Mouse (Mus musculus) CH12F3 (cell line): ENCODE results near the gene Icam1.

Source experiments
- in situ Hi-C: fragments of 300-500 bp; cut with MboI; formaldehyde crosslinking; loops from 2 replicates; pipeline ENCODE4 v1.14.3; 2020; ENCODE audit warnings: low sequenced_read_pairs

Icam1 gene

GRCm38 (mm10) chr9:21021363-21021762 lies 5.6 kb downstream of the Icam1 start:
- in situ Hi-C loops: loop anchor here (5.0 kb wide), 1 partner anchor 121 kb away; no protein-coding TSS in a partner anchor

DNA sequence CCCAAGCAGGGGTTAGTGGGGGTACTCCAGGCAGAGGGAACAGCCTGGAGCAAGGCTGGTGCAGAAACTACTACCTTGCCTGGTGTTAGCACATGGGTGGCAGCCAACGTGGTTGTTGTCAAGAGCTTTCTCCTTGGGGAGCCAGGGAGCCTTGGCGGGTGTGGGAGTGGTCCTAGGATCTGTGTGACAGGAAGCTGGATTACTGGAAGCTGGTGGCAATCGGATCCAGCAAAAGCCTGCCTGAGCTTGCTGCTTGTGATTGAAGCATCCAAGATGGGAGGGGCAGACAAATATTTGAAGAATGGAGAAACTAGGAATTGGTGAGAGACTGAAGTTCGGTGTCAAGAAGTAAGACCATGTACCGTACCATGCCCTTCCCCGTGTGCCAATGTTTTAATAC lies 6.5 kb downstream of the Icam1 start:
- in situ Hi-C loops: loop anchor here (5.0 kb wide), 1 partner anchor 120 kb away; no protein-coding TSS in a partner anchor

DNA sequence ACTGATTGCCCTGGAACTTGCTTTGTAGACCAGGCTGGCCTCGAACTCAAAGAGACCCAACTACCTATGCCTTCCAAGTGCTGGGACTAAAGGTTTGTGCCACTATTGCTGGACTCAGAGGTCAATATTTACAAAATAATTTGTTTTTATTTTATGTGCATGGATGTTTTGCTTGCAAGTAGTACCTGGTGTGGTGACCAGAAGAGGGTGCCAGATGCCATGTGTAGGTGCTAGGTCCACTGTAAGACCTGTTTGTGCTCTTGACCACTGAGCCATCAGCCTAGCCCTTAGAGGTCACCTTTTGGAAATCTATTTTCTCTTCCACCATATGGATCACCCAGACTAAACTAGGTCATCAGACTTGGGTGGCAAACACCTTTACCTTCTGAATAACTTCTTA lies 6.9 kb downstream of the Icam1 start:
- in situ Hi-C loops: loop anchor here (5.0 kb wide), 1 partner anchor 120 kb away; no protein-coding TSS in a partner anchor

- in situ Hi-C loops: no loop called here
Measured at GRCm38 (mm10) chr9:21025258-21025810, 9.5 kb downstream of the Icam1 start.

DNA sequence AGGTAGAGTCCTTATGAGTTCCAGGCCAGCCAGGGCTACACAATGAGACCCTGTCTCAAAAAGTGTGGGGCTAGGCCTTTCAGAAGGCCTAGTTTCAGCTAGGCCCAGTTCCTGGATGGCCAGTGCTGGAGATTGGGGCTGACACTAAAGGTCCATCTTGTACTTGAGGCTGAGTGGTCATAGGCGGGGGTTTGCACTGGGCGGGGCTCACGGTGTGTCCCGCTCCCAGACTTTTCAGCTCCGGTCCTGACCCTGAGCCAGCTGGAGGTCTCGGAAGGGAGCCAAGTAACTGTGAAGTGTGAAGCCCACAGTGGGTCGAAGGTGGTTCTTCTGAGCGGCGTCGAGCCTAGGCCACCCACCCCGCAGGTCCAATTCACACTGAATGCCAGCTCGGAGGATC lies 11.1 kb downstream of the Icam1 start:
- in situ Hi-C loops: no loop called here

DNA sequence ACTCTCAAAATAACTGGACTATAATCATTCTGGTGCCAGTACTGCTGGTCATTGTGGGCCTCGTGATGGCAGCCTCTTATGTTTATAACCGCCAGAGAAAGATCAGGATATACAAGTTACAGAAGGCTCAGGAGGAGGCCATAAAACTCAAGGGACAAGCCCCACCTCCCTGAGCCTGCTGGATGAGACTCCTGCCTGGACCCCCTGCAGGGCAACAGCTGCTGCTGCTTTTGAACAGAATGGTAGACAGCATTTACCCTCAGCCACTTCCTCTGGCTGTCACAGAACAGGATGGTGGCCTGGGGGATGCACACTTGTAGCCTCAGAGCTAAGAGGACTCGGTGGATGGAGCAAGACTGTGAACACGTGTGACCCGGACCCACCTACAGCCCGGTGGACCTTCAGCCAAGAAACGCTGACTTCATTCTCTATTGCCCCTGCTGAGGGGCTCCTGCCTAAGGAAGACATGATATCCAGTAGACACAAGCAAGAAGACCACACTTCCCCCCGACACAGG lies 12.0 kb downstream of the Icam1 start:
- in situ Hi-C loops: no loop called here

DNA sequence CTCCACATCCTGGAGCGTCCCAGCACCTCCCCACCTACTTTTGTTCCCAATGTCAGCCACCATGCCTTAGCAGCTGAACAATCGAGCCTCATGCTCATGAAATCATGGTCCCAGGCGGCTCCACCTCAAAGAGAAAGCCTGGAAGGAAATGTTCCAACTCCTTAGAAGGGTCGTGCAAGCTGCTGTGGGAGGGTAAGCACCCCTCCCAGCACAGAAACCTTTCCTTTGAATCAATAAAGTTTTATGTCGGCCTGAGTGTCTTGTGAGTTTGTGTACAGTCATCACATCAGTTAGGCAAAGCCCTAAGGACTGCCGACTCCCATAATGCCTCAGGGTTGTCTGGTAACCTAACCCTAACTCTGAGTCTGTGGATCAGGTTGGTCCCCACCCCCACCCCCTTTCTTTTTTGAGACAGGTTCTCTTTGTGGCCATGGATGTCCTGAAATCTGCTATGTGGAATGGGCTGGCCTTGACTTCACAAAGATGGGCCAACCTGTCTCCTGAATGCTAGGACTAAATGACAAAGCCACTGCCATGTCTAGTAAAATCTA lies 12.8 kb downstream of the Icam1 start:
- in situ Hi-C loops: no loop called here

DNA sequence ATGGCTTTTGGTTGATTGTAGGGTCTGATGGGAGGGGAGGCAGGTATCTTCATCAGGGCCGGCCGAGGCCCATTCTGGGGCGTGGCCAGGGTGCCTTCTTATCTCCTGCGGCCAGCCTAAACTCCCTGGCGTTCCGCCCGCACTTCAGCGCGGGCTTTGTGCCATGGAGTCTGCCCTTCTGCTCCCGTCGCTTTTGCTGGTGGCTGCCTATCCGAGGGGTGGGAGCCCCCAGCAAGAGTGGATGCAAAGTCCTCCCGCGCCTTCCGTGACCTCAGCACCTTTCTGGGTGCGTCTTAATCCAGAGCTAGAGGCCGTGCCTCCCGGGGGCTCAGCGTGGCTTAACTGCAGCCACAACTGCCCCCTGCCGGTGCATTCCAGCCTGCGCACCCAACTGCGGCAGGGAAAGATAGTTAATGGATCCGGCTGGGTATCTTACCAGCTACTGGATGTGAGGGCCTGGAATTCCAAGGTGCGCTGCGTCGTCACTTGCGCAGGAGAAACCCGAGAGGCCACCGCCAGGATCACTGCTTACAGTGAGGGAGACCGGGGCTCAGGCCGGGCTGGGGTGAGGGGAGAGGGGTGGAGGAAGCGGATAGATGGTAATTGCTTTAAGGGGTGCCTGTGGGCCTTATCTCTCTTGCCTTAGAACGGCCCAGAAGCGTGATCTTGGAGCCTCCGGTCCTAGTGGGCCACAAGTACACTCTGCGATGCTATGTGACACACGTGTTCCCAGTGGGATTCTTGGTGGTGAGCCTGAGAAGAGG lies 13.7 kb downstream of the Icam1 start, which contains the start of gene Icam4:
Gene Icam4, plus strand, starts transcription at position 83 of the 764 bp plus-strand sequence.
- in situ Hi-C loops: no loop called here

GRCm38 (mm10) chr9:21030055-21030600 lies 14.3 kb downstream of the Icam1 start:
- in situ Hi-C loops: no loop called here

- in situ Hi-C loops: no loop called here
Measured at GRCm38 (mm10) chr9:21030781-21031250, 15.0 kb downstream of the Icam1 start.

GRCm38 (mm10) chr9:21031251-21031895 lies 15.6 kb downstream of the Icam1 start:
- in situ Hi-C loops: no loop called here

DNA sequence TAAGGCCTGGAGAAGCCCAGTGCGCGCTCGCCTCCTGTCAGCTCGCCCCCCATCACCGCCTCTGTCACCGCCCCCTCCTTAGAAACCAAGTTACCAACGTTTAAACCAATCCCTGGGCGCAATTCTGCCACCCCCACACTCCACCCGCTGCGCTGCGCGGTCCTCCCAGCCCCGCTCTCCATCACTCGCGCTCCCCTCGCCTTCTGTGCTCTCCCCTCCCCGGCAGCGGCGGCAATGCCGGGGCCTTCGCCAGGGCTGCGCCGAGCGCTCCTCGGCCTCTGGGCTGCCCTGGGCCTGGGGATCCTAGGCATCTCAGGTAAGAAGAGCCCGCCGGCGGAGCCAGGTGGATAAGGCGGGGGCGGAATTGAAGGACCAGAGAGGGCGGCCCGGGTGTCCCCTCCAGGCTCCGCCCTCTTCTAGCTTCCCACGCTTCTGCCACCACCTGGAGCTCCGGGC lies 16.1 kb downstream of the Icam1 start, which contains the start of gene Icam5:
Gene Icam5, plus strand, starts transcription at position 178 of the 456 bp plus-strand sequence.
- in situ Hi-C loops: no loop called here

DNA sequence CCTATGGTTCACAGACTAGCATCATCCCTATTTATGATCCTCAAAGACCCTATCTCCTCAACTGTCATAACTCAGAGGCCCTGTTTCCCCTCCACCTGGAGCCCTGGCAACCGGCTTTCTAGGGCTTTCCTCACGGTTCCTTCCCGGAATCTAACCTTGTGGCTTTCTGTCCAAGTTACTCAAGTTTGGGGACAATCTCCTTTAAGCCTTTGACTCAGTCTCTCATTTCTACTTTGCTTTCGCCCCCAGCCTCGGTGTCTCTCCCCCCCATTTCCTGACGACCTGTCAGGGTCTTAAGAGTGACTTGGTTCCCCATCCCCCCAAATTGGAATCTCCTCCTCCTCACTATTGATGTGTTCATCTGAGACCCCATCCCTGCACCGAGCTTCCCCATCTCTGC lies 16.7 kb downstream of the Icam1 start:
- in situ Hi-C loops: no loop called here

DNA sequence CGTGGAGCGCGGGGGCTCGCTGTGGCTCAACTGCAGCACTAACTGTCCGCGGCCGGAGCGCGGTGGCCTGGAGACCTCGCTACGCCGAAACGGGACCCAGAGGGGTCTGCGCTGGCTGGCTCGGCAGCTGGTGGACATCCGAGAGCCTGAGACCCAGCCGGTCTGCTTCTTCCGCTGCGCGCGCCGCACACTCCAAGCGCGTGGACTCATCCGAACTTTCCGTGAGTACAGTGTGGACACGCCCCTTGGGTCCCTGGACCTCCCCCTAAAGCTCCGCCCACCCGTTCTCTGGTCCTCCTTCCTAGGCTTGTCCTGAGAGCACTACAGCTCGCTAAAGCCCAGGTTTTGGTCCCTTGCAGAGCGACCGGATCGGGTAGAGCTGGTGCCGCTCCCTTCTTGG lies 17.4 kb downstream of the Icam1 start:
- in situ Hi-C loops: no loop called here

DNA sequence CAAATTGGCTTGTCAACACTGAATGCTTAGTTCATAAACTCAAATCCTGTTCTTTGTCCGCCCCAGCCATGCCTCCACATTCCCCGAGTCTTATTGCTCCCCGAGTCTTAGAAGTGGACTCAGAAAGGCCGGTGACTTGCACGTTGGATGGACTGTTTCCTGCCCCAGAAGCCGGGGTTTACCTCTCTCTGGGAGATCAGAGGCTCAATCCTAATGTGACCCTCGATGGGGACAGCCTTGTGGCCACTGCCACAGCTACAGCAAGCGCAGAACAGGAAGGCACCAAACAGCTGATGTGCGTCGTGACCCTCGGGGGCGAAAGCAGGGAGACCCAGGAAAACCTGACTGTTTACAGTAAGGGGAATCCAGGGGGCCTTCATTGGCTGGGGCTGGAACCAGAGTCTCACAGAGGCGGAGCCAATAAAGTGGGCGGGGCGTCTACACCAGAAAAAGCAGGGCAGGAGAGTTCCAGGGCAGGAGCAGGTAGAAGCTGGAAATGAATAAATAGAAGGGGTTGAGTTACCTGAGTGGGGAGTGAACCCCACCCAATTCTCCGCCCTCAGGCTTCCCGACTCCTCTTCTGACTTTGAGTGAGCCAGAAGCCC lies 18.8 kb downstream of the Icam1 start:
- in situ Hi-C loops: no loop called here

DNA sequence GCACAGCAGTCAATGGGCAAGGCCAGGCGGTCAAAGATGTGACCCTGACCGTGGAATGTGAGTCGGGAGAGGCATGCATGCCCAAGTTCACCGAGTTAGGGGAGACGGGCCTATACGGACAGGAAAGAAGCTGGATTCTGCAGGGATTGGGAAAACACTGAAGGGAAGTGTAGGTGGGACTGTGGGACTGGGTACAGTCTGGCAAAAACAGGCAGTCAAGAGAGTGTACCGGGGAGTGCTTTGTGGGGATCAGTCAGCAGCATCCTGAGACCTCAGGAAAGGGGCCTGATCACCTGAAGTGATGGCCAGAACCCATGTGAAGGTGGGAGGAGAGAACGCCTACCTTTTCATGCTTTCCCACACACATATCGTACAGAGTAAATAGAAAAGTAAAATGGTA lies 19.8 kb downstream of the Icam1 start:
- in situ Hi-C loops: no loop called here

GRCm38 (mm10) chr9:21036161-21036560 lies 20.4 kb downstream of the Icam1 start:
- in situ Hi-C loops: no loop called here

- in situ Hi-C loops: no loop called here
Measured at GRCm38 (mm10) chr9:21036666-21037065, 20.9 kb downstream of the Icam1 start.

GRCm38 (mm10) chr9:21037481-21037891 lies 21.7 kb downstream of the Icam1 start:
- in situ Hi-C loops: no loop called here

GRCm38 (mm10) chr9:21039779-21040178 lies 24.0 kb downstream of the Icam1 start:
- in situ Hi-C loops: no loop called here
